Mouse (Mus musculus): ENCODE measurements around the gene Gm10638. TPM values are rescaled to one million over a fixed set of nuclear protein-coding genes. Genes with fewer than 3 reads are reported as not detected.

Gene Gm10638
- total and polyA plus RNA-seq, 3 experiments, result 2.0 to 3.1 (median 2.8) TPM

DNA sequence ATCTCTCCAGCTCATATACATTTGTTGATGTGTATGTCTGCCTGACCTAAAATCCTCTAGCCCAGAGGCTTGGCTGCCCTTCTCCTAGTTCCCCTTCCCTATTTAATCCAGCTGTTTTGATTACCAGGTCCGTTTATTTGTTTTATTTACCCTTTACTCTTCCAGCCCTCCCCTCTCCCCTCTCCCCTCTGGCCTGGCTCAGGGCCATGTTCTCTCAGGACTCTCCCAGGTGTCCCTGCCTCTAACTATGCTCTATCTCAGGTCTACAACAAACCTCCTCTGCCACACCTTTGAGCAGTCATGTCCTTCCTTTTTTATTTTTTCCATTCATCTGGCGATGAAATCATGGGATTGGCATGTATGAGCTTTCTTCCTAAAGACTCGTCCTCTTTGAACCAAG is 15.2 kb upstream of the Gm10638 start:
- Histone ChIP-seq H3K27me3 (ENCODE audit: control insufficient read depth, insufficient read depth, low read length) (no peaks in the 10 kb centered on the region), H3K4me1 (ENCODE audit: control insufficient read depth, insufficient read depth, low read length) (peaks cover 29% of the 10 kb centered on the region), H3K27ac (no peak overlapping the region; the same call in 1 of the 2 replicates), H3K9ac (ENCODE audit: low read depth, low read length) (no peak overlapping the region), H3K36me3 (ENCODE audit: control insufficient read depth, insufficient read depth, low read length) (peaks cover 48% of the 10 kb centered on the region), H3K4me3 (no peak overlapping the region), H3K79me2 (replicated peaks; ENCODE audit: control insufficient read depth, insufficient read depth, low read length) (peaks cover 11% of the 10 kb centered on the region)
- intact Hi-C loops (cut with DNase I), result no loop called here
- 19% methylated on average over 3 of the region's 3 CpGs for WGBS
- DNase-seq, result no peak
- TF ChIP-seq EP300 (IDR thresholded peaks at IDR 0.05; ENCODE audit: insufficient read depth, low read depth, low read length), result no peak
- no peak for TF ChIP-seq CTCF (IDR thresholded peaks at IDR 0.05)
- TF ChIP-seq POLR2A (IDR thresholded peaks at IDR 0.05; ENCODE audit: insufficient read depth, low read depth, low read length), result no peak

DNA sequence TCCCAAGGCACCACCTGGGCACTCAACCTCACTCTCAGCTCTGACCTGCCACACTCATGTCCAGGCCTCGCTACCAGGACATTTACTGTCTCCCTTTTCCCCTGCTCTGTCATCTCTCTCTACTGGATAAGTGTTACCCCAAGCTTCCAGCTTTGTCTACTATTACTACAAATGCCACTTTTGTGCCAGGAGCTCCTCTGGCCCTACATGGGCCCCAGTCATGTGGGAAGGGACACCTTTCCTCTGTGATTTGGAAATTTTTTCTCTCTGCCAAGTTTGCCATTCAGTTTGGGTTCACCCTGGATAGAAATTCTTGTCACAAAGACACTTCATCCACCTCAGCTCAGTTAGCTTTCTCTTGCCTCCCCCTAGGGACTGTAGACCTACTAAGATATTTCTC is 14.6 kb upstream of the Gm10638 start:
- intact Hi-C loops (cut with DNase I), result no loop called here
- TF ChIP-seq CTCF (IDR thresholded peaks at IDR 0.05) (no peak), EP300 (IDR thresholded peaks at IDR 0.05; ENCODE audit: insufficient read depth, low read depth, low read length) (no peak), POLR2A (IDR thresholded peaks at IDR 0.05; ENCODE audit: insufficient read depth, low read depth, low read length) (no peak)
- DNase-seq, result no peak
- no peak overlapping the region for H3K4me3 ChIP-seq
- H3K27ac ChIP-seq, result no peak overlapping the region
- H3K36me3 ChIP-seq (ENCODE audit: control insufficient read depth, insufficient read depth, low read length), result peaks cover 52% of the 10 kb centered on the region
- peaks cover 34% of the 10 kb centered on the region for H3K4me1 ChIP-seq (ENCODE audit: control insufficient read depth, insufficient read depth, low read length)
- no peaks in the 10 kb centered on the region for H3K27me3 ChIP-seq (ENCODE audit: control insufficient read depth, insufficient read depth, low read length)
- H3K9ac ChIP-seq (ENCODE audit: low read depth, low read length), result no peak overlapping the region; the same call in 1 of the 2 replicates
- 65% methylated on average over 1 of the region's 1 CpGs for WGBS
- H3K79me2 ChIP-seq (replicated peaks; ENCODE audit: control insufficient read depth, insufficient read depth, low read length), result peaks cover 13% of the 10 kb centered on the region

- H3K27ac ChIP-seq, result no peak overlapping the region
- H3K4me1 ChIP-seq (ENCODE audit: control insufficient read depth, insufficient read depth, low read length), result peaks cover 28% of the 10 kb centered on the region
These were observed 11.3 kb upstream of the Gm10638 start for GRCm38 (mm10) chr8:86734171-86734570.

GRCm38 (mm10) chr8:86734954-86735353 is 10.5 kb upstream of the Gm10638 start:
- Histone ChIP-seq H3K9ac (ENCODE audit: low read depth, low read length) (no peak overlapping the region), H3K27me3 (ENCODE audit: control insufficient read depth, insufficient read depth, low read length) (no peaks in the 10 kb centered on the region), H3K36me3 (ENCODE audit: control insufficient read depth, insufficient read depth, low read length) (peaks cover 40% of the 10 kb centered on the region), H3K4me1 (ENCODE audit: control insufficient read depth, insufficient read depth, low read length) (peaks cover 26% of the 10 kb centered on the region), H3K79me2 (replicated peaks; ENCODE audit: control insufficient read depth, insufficient read depth, low read length) (peaks cover 16% of the 10 kb centered on the region), H3K4me3 (no peak overlapping the region), H3K27ac (no peak overlapping the region)
- 49% methylated on average over 1 of the region's 1 CpGs for WGBS
- no peak for DNase-seq
- TF ChIP-seq CTCF (IDR thresholded peaks at IDR 0.05) (no peak), POLR2A (IDR thresholded peaks at IDR 0.05; ENCODE audit: insufficient read depth, low read depth, low read length) (no peak), EP300 (IDR thresholded peaks at IDR 0.05; ENCODE audit: insufficient read depth, low read depth, low read length) (no peak)
- intact Hi-C loops (cut with DNase I), result loop anchor here (2.0 kb wide), 1 partner anchor 14 kb away; no protein-coding TSS in a partner anchor

More at GRCm38 (mm10) chr8:86734171-86734570, 11.3 kb upstream of the Gm10638 start:
- TF ChIP-seq POLR2A (IDR thresholded peaks at IDR 0.05; ENCODE audit: insufficient read depth, low read depth, low read length) (no peak), EP300 (IDR thresholded peaks at IDR 0.05; ENCODE audit: insufficient read depth, low read depth, low read length) (no peak), CTCF (IDR thresholded peaks at IDR 0.05) (no peak)
- WGBS, result 41% methylated on average over 4 of the region's 4 CpGs
- no peak for DNase-seq
- Histone ChIP-seq H3K4me3 (no peak overlapping the region), H3K9ac (ENCODE audit: low read depth, low read length) (no peak overlapping the region), H3K79me2 (replicated peaks; ENCODE audit: control insufficient read depth, insufficient read depth, low read length) (peaks cover 15% of the 10 kb centered on the region), H3K27me3 (ENCODE audit: control insufficient read depth, insufficient read depth, low read length) (no peaks in the 10 kb centered on the region), H3K36me3 (ENCODE audit: control insufficient read depth, insufficient read depth, low read length) (peaks cover 44% of the 10 kb centered on the region)
- intact Hi-C loops (cut with DNase I), result loop anchor here (2.0 kb wide), 1 partner anchor 13 kb away; no protein-coding TSS in a partner anchor

DNA sequence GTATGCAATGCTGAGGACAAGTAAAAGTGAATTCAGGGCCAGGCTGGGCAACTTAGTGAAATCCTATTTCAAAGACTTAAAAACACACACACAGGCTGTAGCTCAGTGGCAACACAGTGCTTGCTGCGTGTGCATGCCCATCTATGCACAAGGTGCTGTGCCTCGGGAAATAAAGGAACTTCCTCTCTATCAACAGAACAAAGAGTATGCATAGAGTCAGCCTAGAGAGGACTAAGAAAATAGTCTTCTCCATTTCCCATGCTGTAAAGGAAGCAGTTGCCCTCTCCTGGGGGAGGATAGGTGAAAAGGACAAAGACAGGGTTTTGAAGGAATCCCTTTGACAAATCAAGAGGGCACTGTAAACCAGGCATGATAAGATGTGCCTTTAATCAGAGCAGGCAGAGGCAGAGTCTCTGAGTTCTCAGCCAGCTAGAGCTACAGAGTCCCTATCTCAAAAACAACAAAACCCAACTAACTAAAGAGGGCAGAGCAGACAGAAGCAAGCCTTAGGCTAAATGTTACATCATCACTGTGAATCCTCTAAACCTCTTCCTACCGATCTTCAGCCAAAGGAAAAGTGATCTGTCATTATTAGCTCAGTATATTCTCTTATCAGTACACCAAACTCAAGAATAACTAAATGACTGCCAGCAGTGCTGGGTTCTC is 9.9 kb upstream of the Gm10638 start:
- H3K4me3 ChIP-seq, result no peak overlapping the region
- H3K36me3 ChIP-seq (ENCODE audit: control insufficient read depth, insufficient read depth, low read length), result peaks cover 38% of the 10 kb centered on the region
- whole genome bisulfite sequencing, result 8% methylated on average over 3 of the region's 3 CpGs
- intact Hi-C loops (cut with DNase I), result loop anchor here (2.0 kb wide), 1 partner anchor 15 kb away; no protein-coding TSS in a partner anchor
- H3K79me2 ChIP-seq (replicated peaks; ENCODE audit: control insufficient read depth, insufficient read depth, low read length), result peaks cover 15% of the 10 kb centered on the region
- DNase-seq, result no peak
- no peaks in the 10 kb centered on the region for H3K27me3 ChIP-seq (ENCODE audit: control insufficient read depth, insufficient read depth, low read length)
- H3K4me1 ChIP-seq (ENCODE audit: control insufficient read depth, insufficient read depth, low read length), result peaks cover 23% of the 10 kb centered on the region
- H3K9ac ChIP-seq (ENCODE audit: low read depth, low read length), result no peak overlapping the region
- no peak overlapping the region; the same call in 1 of the 2 replicates for H3K27ac ChIP-seq
- TF ChIP-seq EP300 (IDR thresholded peaks at IDR 0.05; ENCODE audit: insufficient read depth, low read depth, low read length), result no peak
- TF ChIP-seq CTCF (IDR thresholded peaks at IDR 0.05), result no peak
- no peak for TF ChIP-seq POLR2A (IDR thresholded peaks at IDR 0.05; ENCODE audit: insufficient read depth, low read depth, low read length)

DNA sequence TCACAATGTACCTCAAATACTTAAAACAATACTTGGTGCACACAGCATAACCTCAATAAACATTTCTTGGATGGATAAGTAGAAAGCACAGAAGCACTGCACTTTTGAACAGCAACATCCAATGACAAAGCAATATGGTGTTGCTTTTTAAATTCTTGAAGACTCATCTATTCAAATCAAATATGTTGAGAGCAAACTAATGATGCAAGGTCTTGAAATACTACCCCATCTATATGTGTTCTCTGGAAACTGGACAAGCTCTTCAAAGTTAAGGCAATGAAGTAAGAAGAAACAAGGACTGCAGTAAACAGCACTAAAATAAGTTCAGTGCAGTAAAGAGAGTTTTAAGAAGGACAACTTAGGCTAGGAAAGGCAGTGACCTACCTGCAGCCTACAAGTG is 4.6 kb upstream of the Gm10638 start:
- Histone ChIP-seq H3K4me3 (no peak overlapping the region), H3K4me1 (ENCODE audit: control insufficient read depth, insufficient read depth, low read length) (peaks cover 20% of the 10 kb centered on the region), H3K79me2 (replicated peaks; ENCODE audit: control insufficient read depth, insufficient read depth, low read length) (peaks cover 10% of the 10 kb centered on the region), H3K27ac (no peak overlapping the region), H3K9ac (ENCODE audit: low read depth, low read length) (no peak overlapping the region), H3K27me3 (ENCODE audit: control insufficient read depth, insufficient read depth, low read length) (no peaks in the 10 kb centered on the region), H3K36me3 (ENCODE audit: control insufficient read depth, insufficient read depth, low read length) (peaks cover 33% of the 10 kb centered on the region)
- intact Hi-C loops (cut with DNase I), result loop anchor here (5.0 kb wide), 1 partner anchor 119 kb away; the partner anchor contains the start of gene Lonp2
- TF ChIP-seq POLR2A (IDR thresholded peaks at IDR 0.05; ENCODE audit: insufficient read depth, low read depth, low read length) (no peak), EP300 (IDR thresholded peaks at IDR 0.05; ENCODE audit: insufficient read depth, low read depth, low read length) (no peak), CTCF (IDR thresholded peaks at IDR 0.05) (no peak)
- DNase-seq, result no peak

Measured in heart, adult 2 months (tissue).